Mouse (Mus musculus) megakaryocyte, embryonic 14.5 days (primary cell): ENCODE results near the gene Ces2g. TPM values are rescaled to one million over a fixed set of nuclear protein-coding genes. Genes with fewer than 3 reads are reported as not detected.

Experiments
- H3K27me3 ChIP-seq: replicated peaks from 2 replicates; pipeline ENCODE3; 2012; ENCODE audit warnings: inconsistent platforms
- H3K36me3 ChIP-seq: replicated peaks from 2 replicates; pipeline ENCODE3; 2012; ENCODE audit warnings: low read length, inconsistent platforms, mixed read lengths
- H3K4me1 ChIP-seq: 2 replicates; pipeline ENCODE4 v1.6.1; 2012; ENCODE audit warnings: inconsistent platforms
- H3K4me3 ChIP-seq: replicated peaks from 2 replicates; pipeline ENCODE3; 2012; ENCODE audit warnings: moderate library complexity, mild to moderate bottlenecking, inconsistent platforms
- H3K9me3 ChIP-seq: 2 replicates; pipeline ENCODE4 v1.6.1; 2012; ENCODE audit warnings: inconsistent platforms
- FLI1 ChIP-seq: IDR thresholded peaks from 2 replicates; pipeline ENCODE4 v1.6.1; 2012; ENCODE audit warnings: low read length, inconsistent platforms, mixed read lengths
- GATA1 ChIP-seq: IDR thresholded peaks from 3 replicates; pipeline ENCODE4 v1.6.1; 2012; ENCODE audit warnings: mixed read lengths, low read length, inconsistent platforms, borderline replicate concordance
- polyA plus RNA-seq: library from polyadenylated mRNA; stranded (reverse); fragments of >175 nt; gene quantifications from 2 replicates; pipeline ENCODE4 v1.2.3, GENCODE M21; 2012; ENCODE audit warnings: low replicate concordance; ENCODE audit not compliant: insufficient read depth

Ces2g gene
- polyA plus RNA-seq, 1 experiment = 0.11 TPM

- Histone ChIP-seq H3K4me3 (no peak overlapping the region), H3K27me3 (peaks cover 2% of the 10 kb centered on the region), H3K36me3 (no peaks in the 10 kb centered on the region), H3K4me1 (no peaks in the 10 kb centered on the region), H3K9me3 (peaks cover 8% of the 10 kb centered on the region; the same call in 1 of the 2 replicates)
- TF ChIP-seq GATA1 (no peak), FLI1 (no peak)
These were observed 23.4 kb downstream of the Ces2g start for GRCm38 (mm10) chr8:104984942-104985341.

GRCm38 (mm10) chr8:104998191-104998590 is 36.7 kb downstream of the Ces2g start:
- TF ChIP-seq GATA1 = no peak
- TF ChIP-seq FLI1 = no peak
- Histone ChIP-seq H3K36me3 (no peaks in the 10 kb centered on the region), H3K27me3 (peaks cover 2% of the 10 kb centered on the region), H3K4me1 (no peaks in the 10 kb centered on the region), H3K4me3 (no peak overlapping the region), H3K9me3 (0 out of 2 replicates have a peak, but pooled peaks cover 7% of the 10 kb centered on the region)

GRCm38 (mm10) chr8:104999183-104999582 is 37.7 kb downstream of the Ces2g start:
- Histone ChIP-seq H3K4me1 (no peaks in the 10 kb centered on the region), H3K4me3 (no peak overlapping the region), H3K27me3 (no peaks in the 10 kb centered on the region), H3K36me3 (no peaks in the 10 kb centered on the region), H3K9me3 (0 out of 2 replicates have a peak, but pooled peaks cover 7% of the 10 kb centered on the region)
- TF ChIP-seq GATA1 (no peak), FLI1 (no peak)

- Histone ChIP-seq H3K4me1 (no peaks in the 10 kb centered on the region), H3K9me3 (0 out of 2 replicates have a peak, but pooled peaks cover 5% of the 10 kb centered on the region), H3K27me3 (no peaks in the 10 kb centered on the region), H3K4me3 (no peak within 1 kb of the TSS), H3K36me3 (no peaks in the 10 kb centered on the region)
- no peak for TF ChIP-seq GATA1
- TF ChIP-seq FLI1 = no peak
These were observed 39.1 kb downstream of the Ces2g start, which contains the start of gene Ces2h for GRCm38 (mm10) chr8:105000586-105000985. Gene Ces2h, plus strand, starts transcription at chr8:105000853.

- no peak overlapping the region for H3K4me3 ChIP-seq
- H3K27me3 ChIP-seq = peaks cover 2% of the 10 kb centered on the region
- peaks cover 23% of the 10 kb centered on the region for H3K9me3 ChIP-seq
- TF ChIP-seq FLI1 (no peak), GATA1 (no peak)
- H3K36me3 ChIP-seq = no peaks in the 10 kb centered on the region
- H3K4me1 ChIP-seq = no peaks in the 10 kb centered on the region
These were observed 48.5 kb downstream of the Ces2g start for GRCm38 (mm10) chr8:105010000-105010399.

GRCm38 (mm10) chr8:105011136-105011535 is 49.6 kb downstream of the Ces2g start:
- H3K9me3 ChIP-seq = peaks cover 23% of the 10 kb centered on the region

GRCm38 (mm10) chr8:105014391-105014790 is 52.9 kb downstream of the Ces2g start:
- no peak for TF ChIP-seq FLI1
- no peaks in the 10 kb centered on the region for H3K36me3 ChIP-seq
- no peaks in the 10 kb centered on the region for H3K4me1 ChIP-seq
- H3K4me3 ChIP-seq = no peak overlapping the region
- H3K27me3 ChIP-seq = peaks cover 2% of the 10 kb centered on the region
- peaks cover 13% of the 10 kb centered on the region for H3K9me3 ChIP-seq

More at GRCm38 (mm10) chr8:105011136-105011535, 49.6 kb downstream of the Ces2g start:
- H3K4me1 ChIP-seq = no peaks in the 10 kb centered on the region
- peaks cover 2% of the 10 kb centered on the region for H3K27me3 ChIP-seq
- no peak overlapping the region for H3K4me3 ChIP-seq
- TF ChIP-seq FLI1 (no peak), GATA1 (no peak)
- no peaks in the 10 kb centered on the region for H3K36me3 ChIP-seq

Other genes starting within 250 kb of the Ces2g start
- gene Ces2a, start 227.7 kb upstream of the Ces2g start, polyA plus RNA-seq = not detected in 2 replicates
- gene Ces2b, start 130.1 kb upstream of the Ces2g start, polyA plus RNA-seq = not detected in 2 replicates
- not detected in 2 replicates for gene Ces2c, start 114.7 kb upstream of the Ces2g start, polyA plus RNA-seq
- gene Ces2e, start 35.5 kb upstream of the Ces2g start, polyA plus RNA-seq = 0.20 TPM in 1 of 2 replicates, not detected in the other
- 0.01 TPM in 1 of 2 replicates, not detected in the other for gene Ces2f, start 14.4 kb upstream of the Ces2g start, polyA plus RNA-seq
- gene Ces2h, start 39.1 kb downstream of the Ces2g start, polyA plus RNA-seq = not detected in 2 replicates
- not detected in 2 replicates for gene Ces3a, start 86.9 kb downstream of the Ces2g start, polyA plus RNA-seq
- not detected in 2 replicates for gene Ces3b, start 122.0 kb downstream of the Ces2g start, polyA plus RNA-seq
- gene Ces4a, start 170.1 kb downstream of the Ces2g start, polyA plus RNA-seq = not detected in 2 replicates
- 2.1 and 15.3 TPM in 2 replicates for gene Cbfb, start 209.0 kb downstream of the Ces2g start, polyA plus RNA-seq